ENCODE assay signal across 19 mouse cellular contexts in the genomic region with DNA sequence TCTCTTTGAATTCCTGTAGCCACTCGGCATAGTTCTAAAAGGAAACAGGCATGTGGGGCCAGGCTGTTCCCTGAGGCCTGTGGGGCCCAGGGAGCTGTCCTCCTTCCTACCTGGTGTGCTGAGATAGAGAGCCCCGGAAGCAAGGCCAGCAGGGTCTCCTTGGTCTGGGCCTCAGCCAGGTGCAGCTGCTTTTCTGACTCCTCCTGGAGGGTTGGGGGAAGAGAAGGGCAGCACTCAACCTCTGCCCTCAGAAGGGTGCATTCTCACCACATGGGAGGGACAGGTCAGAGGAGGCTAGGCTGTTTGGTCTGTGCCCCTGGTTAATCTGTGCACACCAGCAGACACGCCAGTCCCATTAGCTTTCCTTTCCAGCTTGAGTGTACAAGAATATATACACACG. TPM values are rescaled to one million over a fixed set of nuclear protein-coding genes. Genes with fewer than 3 reads are reported as not detected.
DNase-seq lines count a peak whose midpoint lies in the region; ATAC-seq and TF ChIP-seq lines count a peak whose summit lies in the region.
"Had no signal": no experiment of that assay in that cellular context is flagged by ENCODE, and none has a peak within 500 bp of the region (broad histone marks: within the 10 kb centered on the region; RNA-seq: fewer than 3 reads in every experiment).

No protein-coding gene starts in this region.

- H3K27me3 ChIP-seq in heart, embryonic 10.5 days (ENCODE audit: insufficient read depth, poor library complexity, severe bottlenecking) = no peaks in the 10 kb centered on the region
- no peaks in the 10 kb centered on the region for H3K27me3 ChIP-seq in kidney, adult 2 months (replicated peaks; ENCODE audit: control insufficient read depth, insufficient read depth, low read length)
- H3K27me3 ChIP-seq in kidney, embryonic 16.5 days (ENCODE audit: insufficient read depth, low read length) = no peaks in the 10 kb centered on the region
- H3K27me3 ChIP-seq: embryonic facial prominence, embryonic 13.5 days; hindbrain, embryonic 12.5 days had no signal

- TF ChIP-seq POLR2A in kidney, adult 2 months (IDR thresholded peaks at IDR 0.05; ENCODE audit: low read depth, low read length) = no peak

- no peak overlapping the region for H3K4me2 ChIP-seq in kidney, embryonic 16.5 days (replicated peaks; ENCODE audit: low read depth, low read length)
- H3K4me2 ChIP-seq: embryonic facial prominence, embryonic 13.5 days; hindbrain, embryonic 12.5 days had no signal

- no peak overlapping the region for H3K4me3 ChIP-seq in heart, embryonic 10.5 days
- H3K4me3 ChIP-seq in kidney, adult 2 months (ENCODE audit: insufficient read depth, low read depth, low read length) = no peak overlapping the region
- H3K4me3 ChIP-seq in kidney, embryonic 16.5 days (ENCODE audit: low read length) = no peak overlapping the region
- H3K4me3 ChIP-seq: embryonic facial prominence, embryonic 13.5 days; heart, adult 2 months; hindbrain, embryonic 12.5 days had no signal

- no peak overlapping the region for H3K9ac ChIP-seq in kidney, embryonic 16.5 days (replicated peaks; ENCODE audit: low read length)
- H3K9ac ChIP-seq: embryonic facial prominence, embryonic 13.5 days; hindbrain, embryonic 12.5 days had no signal

- H3K36me3 ChIP-seq in heart, embryonic 10.5 days = peaks cover 97% of the 10 kb centered on the region
- H3K36me3 ChIP-seq in kidney, adult 2 months (ENCODE audit: control insufficient read depth, insufficient read depth, low read length) = no peaks in the 10 kb centered on the region
- H3K36me3 ChIP-seq in kidney, embryonic 16.5 days (ENCODE audit: insufficient read depth, low read length) = peaks cover 85% of the 10 kb centered on the region

- H3K4me1 ChIP-seq in heart, embryonic 10.5 days = peaks cover 22% of the 10 kb centered on the region
- peaks cover 8% of the 10 kb centered on the region; the same call in 1 of the 2 replicates for H3K4me1 ChIP-seq in kidney, adult 2 months (ENCODE audit: control insufficient read depth, insufficient read depth, low read length)
- no peaks in the 10 kb centered on the region for H3K4me1 ChIP-seq in kidney, embryonic 16.5 days (ENCODE audit: insufficient read depth, low read length)
- H3K4me1 ChIP-seq: hindbrain, embryonic 12.5 days had no signal

- WGBS in heart, embryonic 10.5 days = 87% methylated on average over 4 of the region's 4 CpGs
- WGBS in kidney, adult 2 months = 62% methylated on average over 4 of the region's 4 CpGs
- 87% methylated on average over 4 of the region's 4 CpGs for WGBS in kidney, embryonic 16.5 days

- H3K27ac ChIP-seq in heart, embryonic 10.5 days = no peak overlapping the region
- H3K27ac ChIP-seq in kidney, adult 2 months (ENCODE audit: insufficient read depth, low read depth, low read length) = no peak overlapping the region
- H3K27ac ChIP-seq in kidney, embryonic 16.5 days (ENCODE audit: low read length) = no peak overlapping the region
- H3K27ac ChIP-seq: embryonic facial prominence, embryonic 13.5 days; heart, adult 2 months; hindbrain, embryonic 12.5 days had no signal

- DNase-seq in heart, adult 11 months = peak; percentile 90
- no peak for DNase-seq in heart, embryonic 10.5 days (ENCODE audit: low spot score)
- peak; percentile 49 for DNase-seq in kidney, adult 2 months
- peak; percentile 33 for DNase-seq in testis, postnatal 10 days (ENCODE audit: low spot score)
- no peak for DNase-seq in testis, postnatal 14 days (ENCODE audit: low spot score)
- DNase-seq: adrenal gland, adult 2 months; adrenal gland, postnatal 25 days; cerebellum, adult 18-20 months; cerebellum, adult 9-11 months; cerebellum, postnatal 36 days; heart, postnatal 10 days; heart, postnatal 4 days had no signal

- no peak for ATAC-seq in kidney, embryonic 16.5 days (ENCODE audit: low FRiP score, low TSS enrichment)
- ATAC-seq: forebrain, embryonic 14.5 days; hindbrain, embryonic 16.5 days; inflammation-experienced regulatory T-cells, adult 6 months had no signal

- TF ChIP-seq CTCF in kidney, adult 2 months (conservative IDR thresholded peaks at IDR 0.05; ENCODE audit: insufficient read depth, insufficient read length, low read depth, low read length) = no peak

- H3K9me3 ChIP-seq in heart, embryonic 10.5 days = no peaks in the 10 kb centered on the region
- peaks cover 3% of the 10 kb centered on the region; the same call in 1 of the 2 replicates for H3K9me3 ChIP-seq in kidney, embryonic 16.5 days (ENCODE audit: low read length)

RNA-seq across cellular contexts. Expression of a gene that starts 39.9 kb away (rescaled TPM):
- 746 and 989 TPM in 2 replicates for polyA plus RNA-seq in heart, embryonic 10.5 days (2016; fragmentation: Nextera tagmentation; extraction: Ambion mirVana)
- 46.9 and 73.0 TPM in 2 replicates for polyA plus RNA-seq in kidney, adult 2 months (2012; rRNA removed)
- polyA plus RNA-seq in kidney, embryonic 16.5 days (2015; fragmentation: Nextera tagmentation; extraction: Ambion mirVana) = 437 and 471 TPM in 2 replicates

RNA-seq across cellular contexts. Expression of a gene that starts 56.1 kb away (rescaled TPM):
- 57.6 and 86.9 TPM in 2 replicates for polyA plus RNA-seq in heart, embryonic 10.5 days (2016; fragmentation: Nextera tagmentation; extraction: Ambion mirVana)
- 61.7 and 69.2 TPM in 2 replicates for polyA plus RNA-seq in kidney, adult 2 months (2012; rRNA removed)
- 66.7 and 78.0 TPM in 2 replicates for polyA plus RNA-seq in kidney, embryonic 16.5 days (2015; fragmentation: Nextera tagmentation; extraction: Ambion mirVana)

Comparison
In these comparisons a context has a peak if more than half of its experiments do, and no peak if none do; other contexts are left out.
1. DNase-seq: peak in heart, adult 11 months (single experiment), kidney, adult 2 months (single experiment) and testis, postnatal 10 days (single experiment); none in heart, embryonic 10.5 days (single experiment) and testis, postnatal 14 days (single experiment).